Mouse (Mus musculus) C2C12 (cell line): ENCODE data around the gene Shisa4. TPM values are rescaled to one million over a fixed set of nuclear protein-coding genes. Genes with fewer than 3 reads are reported as not detected.

Experiments used
- H3K27me3 ChIP-seq: one replicate; pipeline ENCODE4 v1.6.1; 2011; ENCODE audit not compliant: control insufficient read depth, insufficient read depth, insufficient read length
- H3K36me3 ChIP-seq: one replicate; pipeline ENCODE4 v1.6.1; 2011; ENCODE audit not compliant: control insufficient read depth, insufficient read depth
- H3K4me3 ChIP-seq: one replicate; pipeline ENCODE4 v1.5.1; 2011; ENCODE audit warnings: mild to moderate bottlenecking, control low read depth; ENCODE audit not compliant: poor library complexity, insufficient read depth, severe bottlenecking
- H3K79me2 ChIP-seq: one replicate; pipeline ENCODE4 v1.6.1; 2011; ENCODE audit not compliant: control insufficient read depth, insufficient read depth
- H3K79me3 ChIP-seq: one replicate; pipeline ENCODE4 v1.6.1; 2011; ENCODE audit warnings: low read depth, control low read depth
- H3ac ChIP-seq: one replicate; pipeline ENCODE3; 2011; ENCODE audit warnings: low read depth; ENCODE audit not compliant: control insufficient read depth, insufficient read length
- CEBPB ChIP-seq: IDR thresholded peaks from one replicate; pipeline ENCODE4 v1.6.1; 2011; ENCODE audit warnings: low read depth, mild to moderate bottlenecking, control low read depth, moderate library complexity
- CTCF ChIP-seq: IDR thresholded peaks from one replicate; pipeline ENCODE4 v1.5.1; 2011; ENCODE audit not compliant: control insufficient read depth, insufficient read depth, insufficient read length
- FOSL1 ChIP-seq: IDR thresholded peaks from one replicate; pipeline ENCODE4 v1.8.0; 2011; ENCODE audit warnings: mild to moderate bottlenecking, low read length; ENCODE audit not compliant: poor library complexity, insufficient read depth, severe bottlenecking
- MAX ChIP-seq: IDR thresholded peaks from one replicate; pipeline ENCODE4 v1.6.1; 2011; ENCODE audit warnings: mild to moderate bottlenecking, control low read depth
- MYOD1 ChIP-seq: IDR thresholded peaks from one replicate; pipeline ENCODE4 v1.6.1; 2011; ENCODE audit warnings: low read depth; ENCODE audit not compliant: control insufficient read depth, insufficient read length
- MYOG ChIP-seq: IDR thresholded peaks from one replicate; pipeline ENCODE4 v1.6.1; 2011; ENCODE audit not compliant: control insufficient read depth, insufficient read length; ENCODE audit errors: extremely low read depth
- USF1 ChIP-seq: IDR thresholded peaks from one replicate; pipeline ENCODE4 v1.6.1; 2011; ENCODE audit warnings: low read depth, mild to moderate bottlenecking, control low read depth, moderate library complexity
- long read RNA-seq, 2 experiments: library from polyadenylated mRNA; unstranded; transcript quantifications; one replicate each; pipeline ENCODE4 v2.0.0; 2019 to 2020
- polyA plus RNA-seq: library from polyadenylated mRNA; unstranded; fragments of >200 nt; fragmentation: generic; extraction: Trizol; gene quantifications from one replicate; pipeline ENCODE4 v1.2.1, GENCODE M21; 2012; ENCODE audit warnings: missing spikeins

Gene Shisa4
- polyA plus RNA-seq, result 33.2 TPM
- long read RNA-seq, experiment 1, transcript Shisa4-201 (5 exons, 1,763 nt), result major isoform, 67 of 106 reads
- long read RNA-seq, experiment 1, partial matches to known transcripts, result 33 of 106 reads
- long read RNA-seq, experiment 1, other reads (novel, unspliced or antisense), result 2 of 106 reads
- long read RNA-seq, experiment 2, transcript Shisa4-201 (5 exons, 1,763 nt), result major isoform, 74 of 80 reads
- long read RNA-seq, experiment 2, partial matches to known transcripts, result 1 of 80 reads
- long read RNA-seq, experiment 2, other reads (novel, unspliced or antisense), result 5 of 80 reads

GRCm38 (mm10) chr1:135374868-135375581 lies at the start of gene Shisa4:
Gene Shisa4, minus strand, starts transcription at chr1:135375237.
- no peaks in the 10 kb centered on the region for H3K36me3 ChIP-seq

GRCm38 (mm10) chr1:135422772-135423171 lies 47.7 kb upstream of the Shisa4 start:
- Histone ChIP-seq H3K79me3 (peaks cover 76% of the 10 kb centered on the region), H3K79me2 (peaks cover 86% of the 10 kb centered on the region), H3K4me3 (no peak overlapping the region), H3ac (no peak overlapping the region), H3K27me3 (no peaks in the 10 kb centered on the region), H3K36me3 (peaks cover 83% of the 10 kb centered on the region)
- TF ChIP-seq CTCF (no peak), MAX (no peak), FOSL1 (no peak), MYOG (no peak), MYOD1 (no peak), CEBPB (no peak), USF1 (no peak)

More at GRCm38 (mm10) chr1:135374868-135375581, at the start of gene Shisa4:
- Histone ChIP-seq H3K4me3 (peak within 1 kb of the TSS; percentile 52), H3K79me3 (peaks cover 3% of the 10 kb centered on the region), H3K79me2 (peaks cover 19% of the 10 kb centered on the region), H3ac (peak within 1 kb of the TSS; percentile 72), H3K27me3 (no peaks in the 10 kb centered on the region)
- TF ChIP-seq MAX (no peak), MYOG (no peak), CTCF (no peak), FOSL1 (no peak), MYOD1 (peak; percentile 75)

GRCm38 (mm10) chr1:135413996-135414395 lies 39.0 kb upstream of the Shisa4 start:
- Histone ChIP-seq H3K79me2 (peaks cover 40% of the 10 kb centered on the region), H3K27me3 (no peaks in the 10 kb centered on the region), H3K36me3 (peaks cover 82% of the 10 kb centered on the region), H3ac (no peak overlapping the region), H3K4me3 (no peak overlapping the region), H3K79me3 (peaks cover 18% of the 10 kb centered on the region)
- no peak for TF ChIP-seq MYOD1
- no peak for TF ChIP-seq MYOG
- TF ChIP-seq MAX, result no peak
- no peak for TF ChIP-seq CEBPB
- TF ChIP-seq FOSL1, result no peak
- no peak for TF ChIP-seq USF1
- TF ChIP-seq CTCF, result no peak

GRCm38 (mm10) chr1:135412130-135412529 lies 37.1 kb upstream of the Shisa4 start:
- TF ChIP-seq FOSL1 (no peak), CEBPB (no peak), MYOG (no peak), USF1 (no peak), MYOD1 (no peak), MAX (no peak), CTCF (no peak)
- H3K79me3 ChIP-seq, result peaks cover 18% of the 10 kb centered on the region
- H3K27me3 ChIP-seq, result no peaks in the 10 kb centered on the region
- peaks cover 77% of the 10 kb centered on the region for H3K36me3 ChIP-seq
- no peak overlapping the region for H3K4me3 ChIP-seq
- peaks cover 40% of the 10 kb centered on the region for H3K79me2 ChIP-seq
- no peak overlapping the region for H3ac ChIP-seq

GRCm38 (mm10) chr1:135410967-135411366 lies 35.9 kb upstream of the Shisa4 start:
- Histone ChIP-seq H3K36me3 (peaks cover 75% of the 10 kb centered on the region), H3K79me3 (peaks cover 18% of the 10 kb centered on the region), H3K79me2 (peaks cover 40% of the 10 kb centered on the region), H3K4me3 (no peak overlapping the region), H3ac (no peak overlapping the region), H3K27me3 (no peaks in the 10 kb centered on the region)
- TF ChIP-seq CTCF (no peak), MAX (peak; percentile 30), CEBPB (peak; percentile 69), USF1 (no peak), MYOD1 (no peak), FOSL1 (peak; percentile 30), MYOG (no peak)

GRCm38 (mm10) chr1:135408973-135409372 lies 33.9 kb upstream of the Shisa4 start:
- no peak overlapping the region for H3ac ChIP-seq
- TF ChIP-seq USF1 (no peak), CEBPB (no peak), FOSL1 (no peak), MAX (no peak), MYOD1 (no peak), CTCF (no peak), MYOG (no peak)
- H3K27me3 ChIP-seq, result no peaks in the 10 kb centered on the region
- peaks cover 38% of the 10 kb centered on the region for H3K79me2 ChIP-seq
- no peak overlapping the region for H3K4me3 ChIP-seq
- peaks cover 84% of the 10 kb centered on the region for H3K36me3 ChIP-seq
- peaks cover 14% of the 10 kb centered on the region for H3K79me3 ChIP-seq
